Mouse (Mus musculus): ENCODE data around the gene Pogz. TPM values are rescaled to one million over a fixed set of nuclear protein-coding genes. Genes with fewer than 3 reads are reported as not detected.
A peak's percentile ranks its signal among the peaks of the same experiment; 100 is the strongest.
"Not testable (repeated sequence)": the region's sequence is repeated elsewhere in the genome, so short reads cannot be mapped to it uniquely, and the experiment has no call there.

Pogz gene
- polyA plus RNA-seq, 1 experiment from 2014 or later, result 27.9 TPM

GRCm38 (mm10) chr3:94886316-94887224, 49.2 kb downstream of the Pogz start, which contains the start of gene Psmb4:
TSS of gene Psmb4 (minus strand) at chr3:94886961.
- H3K9ac ChIP-seq (replicated peaks; ENCODE audit: low read depth, low read length), result peak within 1 kb of the TSS; percentile 87
- 1% methylated on average over 58 of the region's 61 CpGs for WGBS
- H3K27ac ChIP-seq (ENCODE audit: low read length), result peak within 1 kb of the TSS; percentile 69
- peaks cover 17% of the 10 kb centered on the region for H3K4me1 ChIP-seq (replicated peaks; ENCODE audit: control insufficient read depth, insufficient read depth, low read length)
- ATAC-seq, result peak; percentile 91
- H3K9me3 ChIP-seq (ENCODE audit: control insufficient read depth, low read length), result no peaks in the 10 kb centered on the region
- H3K27me3 ChIP-seq (replicated peaks; ENCODE audit: control insufficient read depth, insufficient read depth, low read length), result no peaks in the 10 kb centered on the region
- H3K36me3 ChIP-seq (ENCODE audit: control insufficient read depth, insufficient read depth), result peaks cover 13% of the 10 kb centered on the region
- H3K4me3 ChIP-seq (replicated peaks; ENCODE audit: low read length), result peak within 1 kb of the TSS; percentile 92
- H3K4me2 ChIP-seq (ENCODE audit: low read length), result peak within 1 kb of the TSS; percentile 90

GRCm38 (mm10) chr3:94888595-94888994, 51.2 kb downstream of the Pogz start:
- Histone ChIP-seq H3K9me3 (ENCODE audit: control insufficient read depth, low read length) (no peaks in the 10 kb centered on the region), H3K9ac (replicated peaks; ENCODE audit: low read depth, low read length) (no peak overlapping the region), H3K36me3 (ENCODE audit: control insufficient read depth, insufficient read depth) (peaks cover 5% of the 10 kb centered on the region), H3K4me2 (ENCODE audit: low read length) (no peak overlapping the region), H3K27me3 (replicated peaks; ENCODE audit: control insufficient read depth, insufficient read depth, low read length) (no peaks in the 10 kb centered on the region), H3K4me3 (replicated peaks; ENCODE audit: low read length) (no peak overlapping the region), H3K4me1 (replicated peaks; ENCODE audit: control insufficient read depth, insufficient read depth, low read length) (peaks cover 17% of the 10 kb centered on the region), H3K27ac (ENCODE audit: low read length) (no peak overlapping the region)
- no peak for ATAC-seq

GRCm38 (mm10) chr3:94894076-94894475, 56.7 kb downstream of the Pogz start:
- no peak for ATAC-seq
- no peaks in the 10 kb centered on the region for H3K36me3 ChIP-seq (ENCODE audit: control insufficient read depth, insufficient read depth)
- no peak overlapping the region for H3K9ac ChIP-seq (replicated peaks; ENCODE audit: low read depth, low read length)
- WGBS, result 72% methylated on average over 3 of the region's 3 CpGs
- H3K27me3 ChIP-seq (replicated peaks; ENCODE audit: control insufficient read depth, insufficient read depth, low read length), result no peaks in the 10 kb centered on the region
- H3K4me1 ChIP-seq (replicated peaks; ENCODE audit: control insufficient read depth, insufficient read depth, low read length), result no peaks in the 10 kb centered on the region
- H3K4me3 ChIP-seq (replicated peaks; ENCODE audit: low read length), result no peak overlapping the region
- H3K4me2 ChIP-seq (ENCODE audit: low read length), result no peak overlapping the region
- H3K27ac ChIP-seq (ENCODE audit: low read length), result no peak overlapping the region
- no peaks in the 10 kb centered on the region for H3K9me3 ChIP-seq (ENCODE audit: control insufficient read depth, low read length)

GRCm38 (mm10) chr3:94902747-94903146, 65.4 kb downstream of the Pogz start:
- Histone ChIP-seq H3K4me2 (ENCODE audit: low read length) (no peak overlapping the region), H3K27me3 (replicated peaks; ENCODE audit: control insufficient read depth, insufficient read depth, low read length) (no peaks in the 10 kb centered on the region), H3K4me3 (replicated peaks; ENCODE audit: low read length) (no peak overlapping the region), H3K9ac (replicated peaks; ENCODE audit: low read depth, low read length) (no peak overlapping the region), H3K27ac (ENCODE audit: low read length) (no peak overlapping the region), H3K4me1 (replicated peaks; ENCODE audit: control insufficient read depth, insufficient read depth, low read length) (no peaks in the 10 kb centered on the region), H3K9me3 (ENCODE audit: control insufficient read depth, low read length) (no peaks in the 10 kb centered on the region), H3K36me3 (ENCODE audit: control insufficient read depth, insufficient read depth) (no peaks in the 10 kb centered on the region)
- 0 out of 2 replicates have a peak, but pooled peaks have one; percentile 47 for ATAC-seq
- 24% methylated on average over 7 of the region's 7 CpGs for WGBS

GRCm38 (mm10) chr3:94904759-94905158, 67.4 kb downstream of the Pogz start:
- H3K36me3 ChIP-seq (ENCODE audit: control insufficient read depth, insufficient read depth); H3K4me3 ChIP-seq (replicated peaks; ENCODE audit: low read length); H3K27ac ChIP-seq (ENCODE audit: low read length); H3K4me1 ChIP-seq (replicated peaks; ENCODE audit: control insufficient read depth, insufficient read depth, low read length); H3K4me2 ChIP-seq (ENCODE audit: low read length); H3K9me3 ChIP-seq (ENCODE audit: control insufficient read depth, low read length); H3K27me3 ChIP-seq (replicated peaks; ENCODE audit: control insufficient read depth, insufficient read depth, low read length); H3K9ac ChIP-seq (replicated peaks; ENCODE audit: low read depth, low read length); ATAC-seq: not testable (repeated sequence)
- 56% methylated on average over 3 of the region's 3 CpGs for WGBS

GRCm38 (mm10) chr3:94906482-94906881, 69.1 kb downstream of the Pogz start:
- Histone ChIP-seq H3K4me2 (ENCODE audit: low read length) (no peak overlapping the region), H3K27ac (ENCODE audit: low read length) (no peak overlapping the region), H3K9ac (replicated peaks; ENCODE audit: low read depth, low read length) (no peak overlapping the region), H3K36me3 (ENCODE audit: control insufficient read depth, insufficient read depth) (no peaks in the 10 kb centered on the region), H3K4me3 (replicated peaks; ENCODE audit: low read length) (no peak overlapping the region), H3K9me3 (ENCODE audit: control insufficient read depth, low read length) (no peaks in the 10 kb centered on the region), H3K27me3 (replicated peaks; ENCODE audit: control insufficient read depth, insufficient read depth, low read length) (no peaks in the 10 kb centered on the region), H3K4me1 (replicated peaks; ENCODE audit: control insufficient read depth, insufficient read depth, low read length) (no peaks in the 10 kb centered on the region)
- no peak for ATAC-seq
- WGBS, result 67% methylated on average over 1 of the region's 1 CpGs

GRCm38 (mm10) chr3:94911050-94911693, 73.8 kb downstream of the Pogz start:
- no peak for ATAC-seq
- no peaks in the 10 kb centered on the region for H3K27me3 ChIP-seq (replicated peaks; ENCODE audit: control insufficient read depth, insufficient read depth, low read length)
- WGBS, result 70% methylated on average over 2 of the region's 2 CpGs

GRCm38 (mm10) chr3:94913801-94914200, 76.4 kb downstream of the Pogz start:
- no peak overlapping the region for H3K9ac ChIP-seq (replicated peaks; ENCODE audit: low read depth, low read length)
- no peaks in the 10 kb centered on the region for H3K9me3 ChIP-seq (ENCODE audit: control insufficient read depth, low read length)
- H3K4me3 ChIP-seq (replicated peaks; ENCODE audit: low read length), result no peak overlapping the region
- ATAC-seq, result no peak
- no peak overlapping the region for H3K4me2 ChIP-seq (ENCODE audit: low read length)
- no peak overlapping the region for H3K27ac ChIP-seq (ENCODE audit: low read length)
- H3K4me1 ChIP-seq (replicated peaks; ENCODE audit: control insufficient read depth, insufficient read depth, low read length), result no peaks in the 10 kb centered on the region
- WGBS, result 80% methylated on average over 5 of the region's 5 CpGs
- no peaks in the 10 kb centered on the region for H3K36me3 ChIP-seq (ENCODE audit: control insufficient read depth, insufficient read depth)
- H3K27me3 ChIP-seq (replicated peaks; ENCODE audit: control insufficient read depth, insufficient read depth, low read length), result no peaks in the 10 kb centered on the region

More at GRCm38 (mm10) chr3:94911050-94911693, 73.8 kb downstream of the Pogz start:
- Histone ChIP-seq H3K9me3 (ENCODE audit: control insufficient read depth, low read length) (no peaks in the 10 kb centered on the region), H3K27ac (ENCODE audit: low read length) (no peak overlapping the region), H3K9ac (replicated peaks; ENCODE audit: low read depth, low read length) (no peak overlapping the region), H3K4me1 (replicated peaks; ENCODE audit: control insufficient read depth, insufficient read depth, low read length) (no peaks in the 10 kb centered on the region), H3K4me3 (replicated peaks; ENCODE audit: low read length) (no peak overlapping the region), H3K4me2 (ENCODE audit: low read length) (no peak overlapping the region), H3K36me3 (ENCODE audit: control insufficient read depth, insufficient read depth) (no peaks in the 10 kb centered on the region)

GRCm38 (mm10) chr3:94915903-94916741, 78.8 kb downstream of the Pogz start:
- H3K9ac ChIP-seq (replicated peaks; ENCODE audit: low read depth, low read length), result no peak overlapping the region
- H3K27me3 ChIP-seq (replicated peaks; ENCODE audit: control insufficient read depth, insufficient read depth, low read length), result no peaks in the 10 kb centered on the region
- H3K4me2 ChIP-seq (ENCODE audit: low read length), result no peak overlapping the region
- H3K4me3 ChIP-seq (replicated peaks; ENCODE audit: low read length), result no peak overlapping the region
- ATAC-seq, result no peak
- no peaks in the 10 kb centered on the region for H3K36me3 ChIP-seq (ENCODE audit: control insufficient read depth, insufficient read depth)
- WGBS, result 66% methylated on average over 7 of the region's 7 CpGs
- H3K4me1 ChIP-seq (replicated peaks; ENCODE audit: control insufficient read depth, insufficient read depth, low read length), result no peaks in the 10 kb centered on the region
- no peaks in the 10 kb centered on the region for H3K9me3 ChIP-seq (ENCODE audit: control insufficient read depth, low read length)
- no peak overlapping the region for H3K27ac ChIP-seq (ENCODE audit: low read length)
